ENCODE assay signal across 9 mouse cellular contexts in the genomic region with DNA sequence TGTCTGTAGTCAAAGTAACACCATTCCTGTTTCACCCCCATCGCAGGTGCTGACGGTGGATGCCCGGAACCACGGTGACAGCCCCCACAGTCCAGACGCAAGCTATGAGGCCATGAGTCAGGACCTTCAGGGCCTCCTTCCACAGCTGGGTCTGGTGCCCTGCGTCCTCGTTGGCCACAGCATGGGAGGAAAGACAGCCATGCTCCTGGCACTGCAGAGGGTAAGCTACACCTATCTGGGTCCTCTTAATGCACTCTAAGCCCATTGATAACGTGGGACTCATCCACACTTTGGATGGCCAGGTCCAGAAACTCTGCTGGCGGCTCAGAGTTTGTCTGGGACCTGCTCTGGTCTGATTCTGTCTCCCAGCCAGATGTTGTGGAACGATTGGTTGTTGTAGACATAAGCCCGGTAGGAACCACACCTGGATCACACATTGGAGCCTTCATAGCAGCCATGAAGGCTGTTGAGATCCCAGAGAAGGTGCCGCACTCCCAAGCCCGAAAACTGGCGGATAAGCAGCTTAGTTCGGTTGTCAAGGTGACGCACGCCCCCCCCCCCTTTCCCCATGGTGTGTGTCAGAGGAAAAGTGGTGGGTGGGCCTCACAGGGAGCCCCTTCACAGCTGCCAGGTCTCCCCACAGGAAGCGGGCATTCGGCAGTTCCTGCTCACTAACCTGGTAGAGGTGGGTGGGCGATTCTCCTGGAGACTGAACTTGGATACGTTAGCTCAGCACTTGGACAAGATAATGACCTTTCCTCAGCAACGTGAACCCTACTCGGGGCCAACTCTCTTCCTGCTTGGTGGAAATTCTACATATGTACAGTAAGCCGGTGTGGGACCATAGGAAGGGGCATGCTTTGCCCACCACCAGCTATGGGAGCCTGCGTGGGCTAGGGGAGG. TPM values are rescaled to one million over a fixed set of nuclear protein-coding genes. Genes with fewer than 3 reads are reported as not detected.
A peak's percentile ranks its signal among the peaks of the same experiment; 100 is the strongest.
DNase-seq lines count a peak whose midpoint lies in the region; ATAC-seq and TF ChIP-seq lines count a peak whose summit lies in the region.
"Had no signal": no experiment of that assay in that cellular context is flagged by ENCODE, and none has a peak within 500 bp of the region (broad histone marks: within the 10 kb centered on the region; RNA-seq: fewer than 3 reads in every experiment).

No protein-coding gene starts in this region.

- DNase-seq in hindbrain, embryonic 11.5 days (ENCODE audit: low spot score): no peak
- no peak for DNase-seq in layer of hippocampus, postnatal 10 days (ENCODE audit: low spot score in 2 of 2)
- DNase-seq in gastrocnemius, postnatal 10 days: no peak
- DNase-seq in frontal cortex, adult 2 months (ENCODE audit: extremely low spot score in 1 of 2, low spot score in 1 of 2): no peak

- no peaks in the 10 kb centered on the region; the same call in 1 of the 2 replicates for H3K36me3 ChIP-seq in hindbrain, embryonic 12.5 days
- H3K36me3 ChIP-seq in hindbrain, embryonic 11.5 days (ENCODE audit: control insufficient read depth, insufficient read depth, low read length): no peaks in the 10 kb centered on the region
- H3K36me3 ChIP-seq in ES-Bruce4 (ENCODE audit: control insufficient read depth, insufficient read depth, low read length, poor library complexity, severe bottlenecking): 0 out of 2 replicates have a peak, but pooled peaks cover 2% of the 10 kb centered on the region
- H3K36me3 ChIP-seq in embryonic facial prominence, embryonic 12.5 days: no peaks in the 10 kb centered on the region
- peaks cover 9% of the 10 kb centered on the region for H3K36me3 ChIP-seq in liver, embryonic 12.5 days

- 0 out of 2 replicates have a peak overlapping the region, but pooled peaks have one; percentile 58 for H3K4me3 ChIP-seq in hindbrain, embryonic 12.5 days
- H3K4me3 ChIP-seq in hindbrain, embryonic 11.5 days (ENCODE audit: low read depth, low read length): no peak overlapping the region
- H3K4me3 ChIP-seq in ES-Bruce4 (ENCODE audit: low read depth, low read length): peak overlapping the region; percentile 84
- H3K4me3 ChIP-seq in embryonic facial prominence, embryonic 12.5 days: no peak overlapping the region
- H3K4me3 ChIP-seq in liver, embryonic 12.5 days: peak overlapping the region; percentile 69; the same call in 1 of the 2 replicates

- TF ChIP-seq CTCF in ES-Bruce4 (IDR thresholded peaks at IDR 0.05; ENCODE audit: low read depth, low read length): no peak

- TF ChIP-seq POLR2A in ES-Bruce4 (IDR thresholded peaks at IDR 0.05; ENCODE audit: insufficient read depth, low read length): no peak

- peak overlapping the region; percentile 23; the same call in 1 of the 2 replicates for H3K9ac ChIP-seq in hindbrain, embryonic 12.5 days
- no peak overlapping the region for H3K9ac ChIP-seq in hindbrain, embryonic 11.5 days (ENCODE audit: low read depth, low read length)
- H3K9ac ChIP-seq in ES-Bruce4 (ENCODE audit: low read depth, poor library complexity, severe bottlenecking): peak overlapping the region; percentile 65
- peak overlapping the region; percentile 58; the same call in 1 of the 2 replicates for H3K9ac ChIP-seq in embryonic facial prominence, embryonic 12.5 days
- H3K9ac ChIP-seq in liver, embryonic 12.5 days: peak overlapping the region; percentile 67; the same call in 1 of the 2 replicates

- peaks cover 38% of the 10 kb centered on the region for H3K4me1 ChIP-seq in hindbrain, embryonic 12.5 days
- H3K4me1 ChIP-seq in hindbrain, embryonic 11.5 days (replicated peaks; ENCODE audit: control insufficient read depth, insufficient read depth, low read length): peaks cover 6% of the 10 kb centered on the region; the same call in 1 of the 2 replicates
- H3K4me1 ChIP-seq in ES-Bruce4 (ENCODE audit: control insufficient read depth, insufficient read depth, low read length): peaks cover 6% of the 10 kb centered on the region
- peaks cover 29% of the 10 kb centered on the region for H3K4me1 ChIP-seq in embryonic facial prominence, embryonic 12.5 days
- H3K4me1 ChIP-seq in liver, embryonic 12.5 days: peaks cover 55% of the 10 kb centered on the region

- H3K9me3 ChIP-seq in hindbrain, embryonic 12.5 days (replicated peaks): no peaks in the 10 kb centered on the region
- H3K9me3 ChIP-seq in hindbrain, embryonic 11.5 days (ENCODE audit: control insufficient read depth, low read length): no peaks in the 10 kb centered on the region
- H3K9me3 ChIP-seq in ES-Bruce4 (replicated peaks; ENCODE audit: control insufficient read depth, insufficient read depth, low read length, poor library complexity, severe bottlenecking): no peaks in the 10 kb centered on the region
- no peaks in the 10 kb centered on the region for H3K9me3 ChIP-seq in embryonic facial prominence, embryonic 12.5 days
- H3K9me3 ChIP-seq in liver, embryonic 12.5 days (replicated peaks): no peaks in the 10 kb centered on the region

- H3K27ac ChIP-seq in hindbrain, embryonic 12.5 days: no peak overlapping the region; the same call in 1 of the 2 replicates
- no peak overlapping the region for H3K27ac ChIP-seq in hindbrain, embryonic 11.5 days (ENCODE audit: low read depth, low read length)
- H3K27ac ChIP-seq in ES-Bruce4 (ENCODE audit: insufficient read depth, low read length): peak overlapping the region; percentile 93
- H3K27ac ChIP-seq in embryonic facial prominence, embryonic 12.5 days: no peak overlapping the region
- H3K27ac ChIP-seq in liver, embryonic 12.5 days: 0 out of 2 replicates have a peak overlapping the region, but pooled peaks have one; percentile 90

- H3K4me2 ChIP-seq in hindbrain, embryonic 12.5 days (replicated peaks): peak overlapping the region; percentile 61
- H3K4me2 ChIP-seq in hindbrain, embryonic 11.5 days (replicated peaks; ENCODE audit: low read depth, low read length): no peak overlapping the region
- peak overlapping the region; percentile 77 for H3K4me2 ChIP-seq in embryonic facial prominence, embryonic 12.5 days (replicated peaks)
- H3K4me2 ChIP-seq in liver, embryonic 12.5 days: peak overlapping the region; percentile 96

- no peak for ATAC-seq in hindbrain, embryonic 12.5 days (ENCODE audit: low FRiP score)
- ATAC-seq in hindbrain, embryonic 11.5 days (ENCODE audit: low FRiP score): no peak
- no peak for ATAC-seq in embryonic facial prominence, embryonic 12.5 days (ENCODE audit: insufficient number of reproducible peaks, insufficient read depth, low FRiP score, low TSS enrichment)
- no peak for ATAC-seq in liver, embryonic 12.5 days
- ATAC-seq: Patski had no signal

- H3K27me3 ChIP-seq in hindbrain, embryonic 12.5 days: no peaks in the 10 kb centered on the region
- no peaks in the 10 kb centered on the region for H3K27me3 ChIP-seq in hindbrain, embryonic 11.5 days (ENCODE audit: control insufficient read depth, insufficient read depth, low read length)
- H3K27me3 ChIP-seq in ES-Bruce4 (ENCODE audit: control insufficient read depth, insufficient read depth, low read length, poor library complexity, severe bottlenecking): no peaks in the 10 kb centered on the region
- no peaks in the 10 kb centered on the region for H3K27me3 ChIP-seq in embryonic facial prominence, embryonic 12.5 days
- 0 out of 2 replicates have a peak, but pooled peaks cover under 1% of the 10 kb centered on the region for H3K27me3 ChIP-seq in liver, embryonic 12.5 days (replicated peaks)
- H3K27me3 ChIP-seq: Patski had no signal

- 86% methylated on average over 25 of the region's 25 CpGs for WGBS in hindbrain, embryonic 12.5 days
- WGBS in hindbrain, embryonic 11.5 days: 85% methylated on average over 25 of the region's 25 CpGs
- 88% methylated on average over 25 of the region's 25 CpGs for WGBS in embryonic facial prominence, embryonic 12.5 days
- 82% methylated on average over 25 of the region's 25 CpGs for WGBS in liver, embryonic 12.5 days (ENCODE audit: insufficient replicate concordance)

- no peak for TF ChIP-seq EP300 in ES-Bruce4 (IDR thresholded peaks at IDR 0.05; ENCODE audit: insufficient read depth, low read depth, low read length)

RNA-seq across cellular contexts. Expression of a gene that starts 2.1 kb away (rescaled TPM):
- polyA plus RNA-seq in hindbrain, embryonic 12.5 days (2016; fragmentation: Nextera tagmentation; extraction: Ambion mirVana): 47.4 and 51.0 TPM in 2 replicates
- polyA plus RNA-seq in hindbrain, embryonic 11.5 days (2014; fragmentation: Nextera tagmentation; extraction: Ambion mirVana): 45.1 and 48.3 TPM in 2 replicates
- 45.8 and 48.4 TPM in 2 replicates for polyA plus RNA-seq in ES-Bruce4 (2011; ENCODE audit: insufficient read depth, insufficient read length, low read depth, missing spikeins)
- 49.8 and 51.9 TPM in 2 replicates for polyA plus RNA-seq in embryonic facial prominence, embryonic 12.5 days (2016; fragmentation: Nextera tagmentation; extraction: Ambion mirVana)
- 39.1 and 45.3 TPM in 2 replicates for polyA plus RNA-seq in liver, embryonic 12.5 days (2016; fragmentation: Nextera tagmentation; extraction: Ambion mirVana)
- 10 to 100 TPM; 41.1 to 49.2 TPM for total RNA-seq in layer of hippocampus, postnatal 10 days (2021)
- 10 to 100 TPM; 51.2 to 60.6 TPM for total RNA-seq in gastrocnemius, postnatal 10 days (2021)
- polyA plus RNA-seq in frontal cortex, adult 2 months (2012; rRNA removed): 68.4 and 80.5 TPM in 2 replicates

RNA-seq across cellular contexts. Expression of a gene that starts 12.2 kb away (rescaled TPM):
- 34.3 and 38.7 TPM in 2 replicates for polyA plus RNA-seq in hindbrain, embryonic 12.5 days (2016; fragmentation: Nextera tagmentation; extraction: Ambion mirVana)
- 21.8 and 24.0 TPM in 2 replicates for polyA plus RNA-seq in hindbrain, embryonic 11.5 days (2014; fragmentation: Nextera tagmentation; extraction: Ambion mirVana)
- 9.3 and 10.5 TPM in 2 replicates for polyA plus RNA-seq in ES-Bruce4 (2011; ENCODE audit: insufficient read depth, insufficient read length, low read depth, missing spikeins)
- 20.4 and 20.7 TPM in 2 replicates for polyA plus RNA-seq in embryonic facial prominence, embryonic 12.5 days (2016; fragmentation: Nextera tagmentation; extraction: Ambion mirVana)
- polyA plus RNA-seq in liver, embryonic 12.5 days (2016; fragmentation: Nextera tagmentation; extraction: Ambion mirVana): 2.7 and 2.8 TPM in 2 replicates
- total RNA-seq in layer of hippocampus, postnatal 10 days (2021): 100 to 1,000 TPM; 182 to 196 TPM
- 1 to 10 TPM; 2.0 to 5.1 TPM for total RNA-seq in gastrocnemius, postnatal 10 days (2021)
- polyA plus RNA-seq in frontal cortex, adult 2 months (2012; rRNA removed): 345 and 362 TPM in 2 replicates

RNA-seq across cellular contexts. Expression of a gene that starts 25.1 kb away (rescaled TPM):
- polyA plus RNA-seq in hindbrain, embryonic 12.5 days (2016; fragmentation: Nextera tagmentation; extraction: Ambion mirVana): 8.2 and 18.3 TPM in 2 replicates
- 3.5 and 5.3 TPM in 2 replicates for polyA plus RNA-seq in hindbrain, embryonic 11.5 days (2014; fragmentation: Nextera tagmentation; extraction: Ambion mirVana)
- 22.4 and 26.3 TPM in 2 replicates for polyA plus RNA-seq in ES-Bruce4 (2011; ENCODE audit: insufficient read depth, insufficient read length, low read depth, missing spikeins)
- polyA plus RNA-seq in embryonic facial prominence, embryonic 12.5 days (2016; fragmentation: Nextera tagmentation; extraction: Ambion mirVana): 14.8 and 20.5 TPM in 2 replicates
- polyA plus RNA-seq in liver, embryonic 12.5 days (2016; fragmentation: Nextera tagmentation; extraction: Ambion mirVana): 0.55 and 0.57 TPM in 2 replicates
- total RNA-seq in layer of hippocampus, postnatal 10 days (2021): 1 to 10 TPM; 3.5 to 5.2 TPM
- not detected for total RNA-seq in gastrocnemius, postnatal 10 days (2021)
- 0.34 and 1.1 TPM in 2 replicates for polyA plus RNA-seq in frontal cortex, adult 2 months (2012; rRNA removed)
- polyA plus RNA-seq: Patski had no signal

RNA-seq across cellular contexts. Expression of a gene that starts 52.9 kb away (rescaled TPM):
- polyA plus RNA-seq in hindbrain, embryonic 12.5 days (2016; fragmentation: Nextera tagmentation; extraction: Ambion mirVana): 28.9 and 34.4 TPM in 2 replicates
- 26.2 and 29.2 TPM in 2 replicates for polyA plus RNA-seq in hindbrain, embryonic 11.5 days (2014; fragmentation: Nextera tagmentation; extraction: Ambion mirVana)
- 7.9 and 8.0 TPM in 2 replicates for polyA plus RNA-seq in ES-Bruce4 (2011; ENCODE audit: insufficient read depth, insufficient read length, low read depth, missing spikeins)
- polyA plus RNA-seq in embryonic facial prominence, embryonic 12.5 days (2016; fragmentation: Nextera tagmentation; extraction: Ambion mirVana): 31.9 and 34.2 TPM in 2 replicates
- 15.9 and 19.1 TPM in 2 replicates for polyA plus RNA-seq in liver, embryonic 12.5 days (2016; fragmentation: Nextera tagmentation; extraction: Ambion mirVana)
- 10 to 100 TPM; 35.5 to 38.0 TPM for total RNA-seq in layer of hippocampus, postnatal 10 days (2021)
- total RNA-seq in gastrocnemius, postnatal 10 days (2021): 10 to 100 TPM; 22.4 to 23.3 TPM
- 49.4 and 55.7 TPM in 2 replicates for polyA plus RNA-seq in frontal cortex, adult 2 months (2012; rRNA removed)

RNA-seq across cellular contexts. Expression of a gene that starts 53.7 kb away (rescaled TPM):
- 113 and 119 TPM in 2 replicates for polyA plus RNA-seq in hindbrain, embryonic 12.5 days (2016; fragmentation: Nextera tagmentation; extraction: Ambion mirVana)
- polyA plus RNA-seq in hindbrain, embryonic 11.5 days (2014; fragmentation: Nextera tagmentation; extraction: Ambion mirVana): 113 and 118 TPM in 2 replicates
- 71.1 and 102 TPM in 2 replicates for polyA plus RNA-seq in ES-Bruce4 (2011; ENCODE audit: insufficient read depth, insufficient read length, low read depth, missing spikeins)
- 145 and 154 TPM in 2 replicates for polyA plus RNA-seq in embryonic facial prominence, embryonic 12.5 days (2016; fragmentation: Nextera tagmentation; extraction: Ambion mirVana)
- polyA plus RNA-seq in liver, embryonic 12.5 days (2016; fragmentation: Nextera tagmentation; extraction: Ambion mirVana): 97.8 and 104 TPM in 2 replicates
- 10 to 100 TPM; 49.8 to 54.7 TPM for total RNA-seq in layer of hippocampus, postnatal 10 days (2021)
- total RNA-seq in gastrocnemius, postnatal 10 days (2021): 10 to 100 TPM; 28.6 to 30.3 TPM
- 75.7 and 79.1 TPM in 2 replicates for polyA plus RNA-seq in frontal cortex, adult 2 months (2012; rRNA removed)

Comparison
In these comparisons a context has a peak if more than half of its experiments do, and no peak if none do; other contexts are left out.
1. H3K4me3 ChIP-seq: peak in hindbrain, embryonic 12.5 days (single experiment), ES-Bruce4 (single experiment) and liver, embryonic 12.5 days (single experiment); none in hindbrain, embryonic 11.5 days (single experiment) and embryonic facial prominence, embryonic 12.5 days (single experiment).
2. H3K27ac ChIP-seq: peak in ES-Bruce4 (single experiment) and liver, embryonic 12.5 days (single experiment); none in hindbrain, embryonic 12.5 days (single experiment), hindbrain, embryonic 11.5 days (single experiment) and embryonic facial prominence, embryonic 12.5 days (single experiment).